Mouse (Mus musculus) colon, adult 2 months (tissue): ENCODE results near the gene Olfr1437. TPM values are rescaled to one million over a fixed set of nuclear protein-coding genes. Genes with fewer than 3 reads are reported as not detected.

Experiments used
- polyA plus RNA-seq: library from polyadenylated mRNA; depleted of rRNA; stranded (reverse); fragments of >200 nt; gene quantifications from 2 replicates; pipeline ENCODE4 v1.2.3, GENCODE M21; 2012; rRNA removed

The Olfr1437 gene
- not detected in 2 replicates for polyA plus RNA-seq

DNA sequence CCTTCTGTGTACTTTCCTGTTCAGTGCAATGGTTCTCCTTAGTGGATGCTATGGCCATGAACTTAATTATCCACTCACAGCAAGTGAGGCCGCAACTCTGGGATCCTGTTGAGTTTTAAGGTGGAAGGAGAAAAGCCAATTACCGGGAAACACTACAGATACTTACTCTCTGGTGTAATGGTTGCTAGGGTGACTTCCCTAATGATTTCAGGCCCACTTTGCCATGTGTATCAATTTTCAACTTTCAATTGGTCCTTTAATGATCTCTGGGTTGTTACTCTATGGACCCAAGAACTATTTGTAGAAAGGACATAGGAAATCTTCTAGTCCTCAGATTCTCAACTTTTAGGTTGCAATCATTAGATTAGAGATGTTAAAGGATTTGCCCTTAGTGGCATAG, at the start of gene Olfr1437:
Gene Olfr1437 (minus strand): TSS at position 101 of the 400 bp plus-strand sequence.

GRCm38 (mm10) chr19:12335810-12336209, 10.9 kb upstream of the Olfr1437 start, which contains the start of gene Olfr1438-ps1:
Olfr1438-ps1 (minus strand) TSS chr19:12335910.

GRCm38 (mm10) chr19:12299030-12299429, 25.9 kb downstream of the Olfr1437 start, which contains the start of gene Olfr1436:
Olfr1436 (minus strand) TSS chr19:12299130.

GRCm38 (mm10) chr19:12279554-12279953, 45.3 kb downstream of the Olfr1437 start, which contains the start of gene Olfr1434:
Olfr1434 (plus strand) TSS chr19:12279854.

Other genes starting within 250 kb of the Olfr1437 start
- gene Olfr1425, start 247.4 kb downstream of the Olfr1437 start, polyA plus RNA-seq, result not detected in 2 replicates
- not detected in 2 replicates for gene Olfr1426, start 233.1 kb downstream of the Olfr1437 start, polyA plus RNA-seq
- not detected in 2 replicates for gene Olfr1427, start 221.8 kb downstream of the Olfr1437 start, polyA plus RNA-seq
- gene Olfr1428, start 209.2 kb downstream of the Olfr1437 start, polyA plus RNA-seq, result not detected in 2 replicates
- gene Olfr76, start 201.9 kb downstream of the Olfr1437 start, polyA plus RNA-seq, result not detected in 2 replicates
- gene Olfr1555-ps1, start 155.0 kb downstream of the Olfr1437 start, polyA plus RNA-seq, result not detected in 2 replicates
- not detected in 2 replicates for gene Olfr1431, start 124.5 kb downstream of the Olfr1437 start, polyA plus RNA-seq
- gene Olfr1432, start 92.5 kb downstream of the Olfr1437 start, polyA plus RNA-seq, result not detected in 2 replicates
- not detected in 2 replicates for gene Olfr262, start 83.4 kb downstream of the Olfr1437 start, polyA plus RNA-seq
- gene Olfr235, start 64.1 kb downstream of the Olfr1437 start, polyA plus RNA-seq, result not detected in 2 replicates
- not detected in 2 replicates for gene Olfr1434, start 45.2 kb downstream of the Olfr1437 start, polyA plus RNA-seq
- not detected in 2 replicates for gene Olfr1436, start 26.0 kb downstream of the Olfr1437 start, polyA plus RNA-seq
- gene Olfr1438-ps1, start 10.8 kb upstream of the Olfr1437 start, polyA plus RNA-seq, result not detected in 2 replicates
- not detected in 2 replicates for gene Olfr1440, start 62.2 kb upstream of the Olfr1437 start, polyA plus RNA-seq
- not detected in 2 replicates for gene Olfr1441, start 92.3 kb upstream of the Olfr1437 start, polyA plus RNA-seq
- gene Pfpl, start 102.8 kb upstream of the Olfr1437 start, polyA plus RNA-seq, result not detected in 2 replicates
- 2.8 and 3.4 TPM in 2 replicates for gene Mpeg1, start 135.7 kb upstream of the Olfr1437 start, polyA plus RNA-seq
- 9.6 TPM in 2 replicates for gene Dtx4, start 176.4 kb upstream of the Olfr1437 start, polyA plus RNA-seq
- gene Fam111a, start 220.6 kb upstream of the Olfr1437 start, polyA plus RNA-seq, result 0.33 and 0.69 TPM in 2 replicates